Mouse (Mus musculus) MEL (cell line): ENCODE measurements around the gene Traip. TPM values are rescaled to one million over a fixed set of nuclear protein-coding genes. Genes with fewer than 3 reads are reported as not detected.

Source experiments
- DNase-seq: peaks from one replicate; pipeline ENCODE4 v3.0.0; 2011; ENCODE audit warnings: low read depth, low spot score
- H3K27ac ChIP-seq: 2 replicates; pipeline ENCODE4 v1.5.1; 2012; ENCODE audit warnings: low read depth, mild to moderate bottlenecking, control low read depth, low read length, moderate library complexity; ENCODE audit not compliant: control insufficient read depth
- H3K27me3 ChIP-seq, 2 experiments: fragments of 150-350 bp in 1 of 2; sonication (generic) in 1 of 2; 2 replicates each; pipeline ENCODE4 v1.6.1; 2012; ENCODE audit warnings: low read length in 2 of 2, mild to moderate bottlenecking in 2 of 2, improper control_type of control experiment in 1 of 2, moderate library complexity in 1 of 2; ENCODE audit not compliant: insufficient read depth in 2 of 2, control insufficient read depth in 1 of 2
- H3K36me3 ChIP-seq, 2 experiments: 2 replicates each; pipeline ENCODE4 v1.6.1; 2012 to 2014; ENCODE audit warnings: low read length in 2 of 2, improper control_type of control experiment in 1 of 2, inconsistent platforms in 1 of 2, mild to moderate bottlenecking in 1 of 2; ENCODE audit not compliant: insufficient read depth in 2 of 2, control insufficient read depth in 1 of 2
- H3K4me1 ChIP-seq, 2 experiments: fragments of 150-350 bp in 1 of 2; sonication (generic) in 1 of 2; 2 replicates each; pipeline ENCODE4 v1.6.1; 2012; ENCODE audit warnings: low read length in 2 of 2, improper control_type of control experiment in 1 of 2, mild to moderate bottlenecking in 1 of 2; ENCODE audit not compliant: insufficient read depth in 2 of 2, control insufficient read depth in 1 of 2
- H3K4me3 ChIP-seq, 2 experiments: fragments of 150-350 bp in 1 of 2; sonication (generic) in 1 of 2; 2 replicates each; pipeline ENCODE4 v1.5.1; 2012; ENCODE audit warnings: low read depth in 2 of 2, low read length in 2 of 2, mild to moderate bottlenecking in 2 of 2, moderate library complexity in 2 of 2, control low read depth in 1 of 2, improper control_type of control experiment in 1 of 2; ENCODE audit not compliant: control insufficient read depth in 1 of 2, insufficient read depth in 1 of 2
- H3K79me2 ChIP-seq: 2 replicates; pipeline ENCODE4 v1.6.1; 2012; ENCODE audit warnings: mild to moderate bottlenecking, low read length, moderate library complexity; ENCODE audit not compliant: control insufficient read depth, poor library complexity, insufficient read depth
- H3K9ac ChIP-seq: 2 replicates; pipeline ENCODE4 v1.6.1; 2012; ENCODE audit warnings: low read depth, mild to moderate bottlenecking, control low read depth, low read length, moderate library complexity; ENCODE audit not compliant: control insufficient read depth, poor library complexity, severe bottlenecking
- H3K9me3 ChIP-seq: fragments of 150-350 bp; sonication (generic); replicated peaks from 2 replicates; pipeline ENCODE4 v1.6.1; 2012; ENCODE audit warnings: mild to moderate bottlenecking, low read length, improper control_type of control experiment, moderate library complexity; ENCODE audit not compliant: insufficient read depth
- EP300 ChIP-seq, 2 experiments: IDR thresholded peaks; 2 replicates each; pipeline ENCODE4 v1.6.1; 2011; ENCODE audit warnings: improper control_type of control experiment in 2 of 2, low read length in 2 of 2, low read depth in 1 of 2, mild to moderate bottlenecking in 1 of 2
- GABPA ChIP-seq: IDR thresholded peaks from 2 replicates; pipeline ENCODE4 v1.6.1; 2012; ENCODE audit warnings: low read depth, mild to moderate bottlenecking, inconsistent platforms, low read length, improper control_type of control experiment, moderate library complexity
- JUND ChIP-seq: IDR thresholded peaks from 2 replicates; pipeline ENCODE4 v1.6.1; 2011; ENCODE audit warnings: low read depth, mild to moderate bottlenecking, improper control_type of control experiment, low read length
- MYC ChIP-seq: IDR thresholded peaks from 2 replicates; pipeline ENCODE4 v1.6.1; 2011; ENCODE audit warnings: low read depth, mild to moderate bottlenecking, low read length, improper control_type of control experiment, moderate library complexity
- NELFE ChIP-seq: IDR thresholded peaks from 2 replicates; pipeline ENCODE4 v1.6.1; 2011; ENCODE audit warnings: low read depth, low read length, improper control_type of control experiment
- RAD21 ChIP-seq: IDR thresholded peaks from 2 replicates; pipeline ENCODE4 v1.6.1; 2011; ENCODE audit warnings: mild to moderate bottlenecking, low read depth, low read length, improper control_type of control experiment
- SIN3A ChIP-seq: IDR thresholded peaks from 2 replicates; pipeline ENCODE4 v1.6.1; 2012; ENCODE audit warnings: low read length, improper control_type of control experiment, inconsistent platforms
- TAL1 ChIP-seq: IDR thresholded peaks from 2 replicates; pipeline ENCODE4 v1.6.1; 2012; ENCODE audit warnings: mild to moderate bottlenecking, inconsistent platforms, low read length, moderate library complexity, mixed read lengths
- TBP ChIP-seq: IDR thresholded peaks from 2 replicates; pipeline ENCODE4 v1.8.0; 2011; ENCODE audit warnings: low read depth, low read length, improper control_type of control experiment
- TCF12 ChIP-seq: IDR thresholded peaks from 2 replicates; pipeline ENCODE4 v1.6.1; 2014; ENCODE audit warnings: low read depth, mild to moderate bottlenecking, inconsistent platforms, low read length, improper control_type of control experiment, moderate library complexity
- UBTF ChIP-seq: IDR thresholded peaks from 2 replicates; pipeline ENCODE4 v1.6.1; 2012; ENCODE audit warnings: low read depth, mild to moderate bottlenecking, inconsistent platforms, low read length, improper control_type of control experiment, moderate library complexity, borderline replicate concordance; ENCODE audit not compliant: insufficient read depth
- USF2 ChIP-seq, 2 experiments: IDR thresholded peaks; 2 replicates each; pipeline ENCODE4 v1.6.1; 2011 to 2012; ENCODE audit warnings: improper control_type of control experiment in 2 of 2, low read length in 2 of 2, borderline replicate concordance in 1 of 2, inconsistent platforms in 1 of 2, low read depth in 1 of 2, mild to moderate bottlenecking in 1 of 2; ENCODE audit not compliant: insufficient read depth in 1 of 2
- ZMIZ1 ChIP-seq: IDR thresholded peaks from 2 replicates; pipeline ENCODE4 v1.6.1; 2012; ENCODE audit warnings: low read depth, mild to moderate bottlenecking, inconsistent platforms, low read length, improper control_type of control experiment, moderate library complexity
- polyA plus RNA-seq, 2 experiments: library from polyadenylated mRNA; stranded (reverse) in 1 of 2; unstranded in 1 of 2; fragments of >175 nt in 1 of 2; fragments of >200 nt in 1 of 2; gene quantifications; 2 replicates each; pipeline versions ENCODE4 v1.2.1 to v1.2.4; 2012; ENCODE audit warnings: low replicate concordance in 2 of 2, low read depth in 1 of 2; ENCODE audit not compliant: insufficient read length in 2 of 2, insufficient read depth in 1 of 2, missing spikeins in 1 of 2
- total RNA-seq: library from RNA; depleted of rRNA; stranded (reverse); fragments of 300-350 nt; gene quantifications from 2 replicates; pipeline ENCODE4 v1.2.3, GENCODE M21; 2012

The Traip gene
- total and polyA plus RNA-seq, 3 experiments: 43.6 to 65.2 TPM; not detected in 1

DNA sequence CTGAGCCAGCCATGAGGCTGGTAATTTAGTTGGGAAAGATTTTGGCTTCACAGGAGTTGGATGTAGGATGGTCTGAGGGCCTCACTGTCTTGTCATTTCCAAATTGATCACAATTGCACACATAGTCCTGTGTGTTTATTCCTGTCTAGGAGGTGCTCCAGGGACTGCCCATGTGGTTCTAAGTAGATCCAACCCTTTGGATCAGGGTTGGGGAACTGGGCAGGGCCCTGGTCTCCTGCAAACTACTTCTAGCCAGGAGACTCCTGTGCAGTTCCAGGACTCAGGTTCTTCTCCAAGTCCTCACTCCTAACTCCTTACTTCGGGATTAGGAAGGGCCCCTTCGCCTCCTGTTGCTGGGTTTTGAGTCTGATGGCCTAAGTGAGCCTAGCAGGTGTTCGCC lies 14.6 kb upstream of the Traip start, which contains the start of gene Camkv:
Gene Camkv (plus strand): TSS at position 301 of the 400 bp plus-strand sequence.
- no peak within 1 kb of the TSS for H3K9ac ChIP-seq
- no peak for DNase-seq
- H3K4me3 ChIP-seq: peak within 1 kb of the TSS in 1 of 2 experiments; percentile 35; a peak in 1 of 4 replicates
- TF ChIP-seq JUND (no peak), USF2 (IDR thresholded peaks at IDR 0.05; ENCODE audit: borderline replicate concordance in 1 of 2, insufficient read depth in 1 of 2, low read depth in 1 of 2, low read length in 2 of 2) (no peak), MYC (no peak), GABPA (no peak), TAL1 (no peak), SIN3A (no peak), NELFE (no peak), ZMIZ1 (no peak), EP300 (IDR thresholded peaks at IDR 0.05; ENCODE audit: low read depth in 1 of 2, low read length in 2 of 2) (no peak)
- no peak within 1 kb of the TSS for H3K27ac ChIP-seq
- H3K4me1 ChIP-seq: no peaks in the 10 kb centered on the region
- no peaks in the 10 kb centered on the region for H3K9me3 ChIP-seq
- 0 out of 4 replicates have a peak, but pooled peaks cover 0 to 2% of the 10 kb centered on the region in 2 experiments for H3K36me3 ChIP-seq
- peaks cover 9 to 18% of the 10 kb centered on the region in 2 experiments for H3K27me3 ChIP-seq
- no peaks in the 10 kb centered on the region for H3K79me2 ChIP-seq

DNA sequence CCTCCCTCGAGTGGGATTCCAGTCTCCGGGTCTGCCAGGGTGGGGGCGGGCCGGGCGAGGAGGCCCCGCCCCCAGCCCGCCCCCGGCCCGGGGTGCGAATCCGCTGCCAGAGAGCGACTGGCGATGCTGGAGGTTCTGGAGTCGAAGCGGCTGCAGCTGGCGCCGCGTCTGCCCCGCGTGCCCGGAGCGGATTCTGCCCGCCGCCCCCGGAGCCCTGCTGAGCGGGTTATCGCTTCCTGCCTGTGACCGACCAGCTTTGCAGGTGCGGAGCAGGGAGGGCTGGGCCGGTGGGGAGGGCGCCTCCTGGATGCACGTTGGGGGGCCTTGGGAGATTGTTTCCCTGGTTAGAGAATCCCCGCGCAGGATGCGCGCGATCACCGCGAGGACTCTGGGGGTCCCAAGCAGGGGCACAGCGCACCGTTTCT lies 14.1 kb upstream of the Traip start:
- Histone ChIP-seq H3K27ac (no peak overlapping the region), H3K36me3 (0 out of 4 replicates have a peak, but pooled peaks cover 0 to 2% of the 10 kb centered on the region in 2 experiments), H3K4me1 (no peaks in the 10 kb centered on the region), H3K79me2 (no peaks in the 10 kb centered on the region), H3K27me3 (peaks cover 9 to 20% of the 10 kb centered on the region in 2 experiments), H3K9ac (no peak overlapping the region), H3K4me3 (peak overlapping the region in 1 of 2 experiments; percentile 35; a peak in 1 of 4 replicates), H3K9me3 (no peaks in the 10 kb centered on the region)
- TF ChIP-seq RAD21 (no peak), EP300 (IDR thresholded peaks at IDR 0.05; ENCODE audit: low read depth in 1 of 2, low read length in 2 of 2) (peak in 1 of 2 experiments; percentile 43; a peak in 1 of 4 replicates), ZMIZ1 (no peak), TCF12 (peak; percentile 73), UBTF (peak; percentile 93; the same call in 1 of the 2 replicates), GABPA (no peak), TBP (peak; percentile 70)
- DNase-seq: peak; percentile 28
